Mouse (Mus musculus): ENCODE measurements at regions not wholly inside any gene's neighbourhood (a gene's known extent, or its start where the extent isn't known, plus 50 kb on each side); places are given as distances from the start of the nearest gene placed in this dataset.

DNA sequence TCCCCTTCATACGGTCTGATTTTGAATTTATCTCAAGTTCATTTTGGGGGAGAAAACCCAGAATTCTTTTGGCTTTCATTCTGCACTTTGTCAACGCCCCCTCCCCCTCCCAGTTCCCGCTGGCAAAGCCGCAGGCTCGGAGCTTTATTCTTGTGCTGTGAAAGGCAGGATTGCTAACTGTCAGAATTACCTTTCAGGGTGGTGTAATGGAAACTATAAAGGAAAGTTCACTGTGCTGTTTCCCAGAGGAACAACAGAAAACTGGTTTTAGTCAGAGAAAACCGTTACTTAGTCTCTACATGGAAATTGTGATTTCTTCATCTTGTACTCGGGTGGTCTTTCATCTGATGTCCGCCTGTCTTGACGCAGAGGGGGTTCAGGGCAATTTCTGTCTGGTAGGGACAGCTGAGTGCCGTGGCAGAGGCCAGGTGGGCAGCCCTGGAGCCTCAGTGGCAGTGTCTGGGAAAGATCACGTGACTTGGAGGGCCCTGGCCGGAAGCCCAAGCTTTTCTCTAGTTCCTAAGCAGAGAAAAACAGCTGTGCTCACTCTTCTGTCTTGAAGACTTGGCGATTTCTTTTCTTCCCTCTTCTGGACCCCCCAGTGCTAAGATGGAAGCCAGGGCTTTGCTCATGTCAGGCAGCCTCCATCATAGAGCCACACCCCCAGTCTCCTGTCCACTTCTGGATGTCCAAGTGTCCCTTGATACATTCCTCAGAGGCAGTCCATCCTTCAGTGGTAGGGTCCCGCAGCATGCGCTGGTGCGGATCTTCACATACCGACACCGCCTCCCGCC, 74.6 kb downstream of the Tex29 start:
- no peak for TF ChIP-seq CTCF (IDR thresholded peaks at IDR 0.05)
- TF ChIP-seq EP300 (IDR thresholded peaks at IDR 0.05), result no peak
